Mouse (Mus musculus) liver, adult 2 months (tissue): ENCODE data around the gene Pecam1. TPM values are rescaled to one million over a fixed set of nuclear protein-coding genes. Genes with fewer than 3 reads are reported as not detected.
A peak's percentile ranks its signal among the peaks of the same experiment; 100 is the strongest.
"Not testable (repeated sequence)": the region's sequence is repeated elsewhere in the genome, so short reads cannot be mapped to it uniquely, and the experiment has no call there.

Source experiments
- DNase-seq: peaks from one replicate; pipeline ENCODE4 v3.0.0-alpha.2; 2011; ENCODE audit warnings: low read depth, low spot score; ENCODE audit errors: extremely low read depth
- H3K27ac ChIP-seq: fragments of 200-500 bp; replicated peaks from 2 replicates; pipeline ENCODE4 v1.5.1; 2012; ENCODE audit warnings: low read depth, mild to moderate bottlenecking, control low read depth, inconsistent platforms, low read length; ENCODE audit not compliant: insufficient read depth
- H3K27me3 ChIP-seq: fragments of 200-500 bp; 2 replicates; pipeline ENCODE4 v1.6.1; 2012; ENCODE audit warnings: mild to moderate bottlenecking, moderate library complexity, low read length, inconsistent platforms; ENCODE audit not compliant: control insufficient read depth, insufficient read depth
- H3K36me3 ChIP-seq: fragments of 200-500 bp; 2 replicates; pipeline ENCODE4 v1.6.1; 2012; ENCODE audit warnings: low read length, inconsistent platforms; ENCODE audit not compliant: control insufficient read depth, insufficient read depth
- H3K4me1 ChIP-seq: fragments of 200-500 bp; 2 replicates; pipeline ENCODE4 v1.6.1; 2011; ENCODE audit warnings: low read length; ENCODE audit not compliant: control insufficient read depth, insufficient read depth
- H3K4me3 ChIP-seq: fragments of 200-500 bp; 2 replicates; pipeline ENCODE4 v1.5.1; 2011; ENCODE audit warnings: low read depth, mild to moderate bottlenecking, control low read depth, low read length, moderate library complexity; ENCODE audit not compliant: insufficient read depth
- H3K79me2 ChIP-seq: fragments of 200-500 bp; 2 replicates; pipeline ENCODE4 v1.6.1; 2012; ENCODE audit warnings: inconsistent platforms, mild to moderate bottlenecking, low read length, moderate library complexity; ENCODE audit not compliant: control insufficient read depth, insufficient read depth
- H3K9ac ChIP-seq: fragments of 200-500 bp; 2 replicates; pipeline ENCODE4 v1.6.1; 2012; ENCODE audit warnings: low read depth, mild to moderate bottlenecking, control low read depth, inconsistent platforms, low read length
- CTCF ChIP-seq: fragments of 200-500 bp; IDR thresholded peaks from 2 replicates; pipeline ENCODE4 v1.5.1; 2011; ENCODE audit warnings: low read depth, low read length, control low read depth
- POLR2A ChIP-seq: fragments of 200-500 bp; IDR thresholded peaks from 2 replicates; pipeline ENCODE4 v1.6.1; 2011; ENCODE audit warnings: low read length, control low read depth; ENCODE audit not compliant: insufficient read depth; ENCODE audit errors: extremely low read depth
- WGBS: fragments of 180-500 bp; shearing (Covaris S2); methylation state at CpG from one replicate; pipeline ENCODE4 v1.1.7; 2018; 5-methylcytosine and 5-hydroxymethylcytosine counted together
- polyA plus RNA-seq: library from polyadenylated mRNA; depleted of rRNA; stranded (reverse); fragments of >200 nt; gene quantifications from 2 replicates; pipeline ENCODE4 v1.2.3, GENCODE M21; 2012
- total RNA-seq: library from RNA; depleted of rRNA; stranded (reverse); fragments of >200 nt; gene quantifications from 2 replicates; pipeline ENCODE4 v1.2.3, GENCODE M21; 2014

Gene Pecam1
- total and polyA plus RNA-seq, 2 experiments, result 5.4 to 14.6 TPM

- Histone ChIP-seq H3K79me2 (no peaks in the 10 kb centered on the region), H3K27ac (no peak overlapping the region), H3K9ac (no peak overlapping the region), H3K36me3 (no peaks in the 10 kb centered on the region), H3K4me1 (no peaks in the 10 kb centered on the region), H3K27me3 (no peaks in the 10 kb centered on the region), H3K4me3 (no peak overlapping the region)
- no peak for DNase-seq
- 95% methylated on average over 2 of the region's 2 CpGs for WGBS
- TF ChIP-seq POLR2A (no peak), CTCF (no peak)
Measured at GRCm38 (mm10) chr11:106633456-106633855, 117.0 kb downstream of the Pecam1 start.

DNA sequence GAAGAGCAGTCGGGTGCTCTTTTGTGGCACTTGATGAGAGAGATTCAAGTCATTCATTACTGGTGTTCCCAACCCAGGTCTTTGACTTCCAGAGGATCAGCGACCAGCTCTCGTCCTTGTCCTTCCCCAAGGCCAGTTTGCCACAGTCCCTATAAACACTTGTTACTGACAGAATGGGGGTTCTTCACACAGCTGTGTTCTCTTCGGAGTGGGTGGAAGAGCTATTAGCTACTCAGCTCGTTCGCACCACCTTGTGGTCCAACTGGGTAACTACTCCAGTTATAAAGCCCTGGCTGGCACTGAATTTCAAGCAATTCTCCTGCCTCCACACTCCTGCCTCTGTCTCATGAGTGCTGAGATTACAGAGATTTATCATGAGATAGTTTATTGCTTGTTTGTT, 122.7 kb downstream of the Pecam1 start:
- no peak for TF ChIP-seq POLR2A
- peak; percentile 67; the same call in 1 of the 2 replicates for TF ChIP-seq CTCF
- Histone ChIP-seq H3K27me3 (no peaks in the 10 kb centered on the region), H3K36me3 (no peaks in the 10 kb centered on the region), H3K9ac (no peak overlapping the region), H3K79me2 (no peaks in the 10 kb centered on the region), H3K27ac (no peak overlapping the region), H3K4me1 (peaks cover 5% of the 10 kb centered on the region; the same call in 1 of the 2 replicates), H3K4me3 (no peak overlapping the region)
- DNase-seq, result peak; percentile 58
- 14% methylated on average over 6 of the region's 6 CpGs for WGBS

- WGBS, result 22% methylated on average over 3 of the region's 3 CpGs
- Histone ChIP-seq H3K79me2 (no peaks in the 10 kb centered on the region), H3K27ac (no peak overlapping the region), H3K9ac (no peak overlapping the region), H3K4me3 (no peak overlapping the region), H3K27me3 (no peaks in the 10 kb centered on the region), H3K36me3 (no peaks in the 10 kb centered on the region), H3K4me1 (peaks cover 5% of the 10 kb centered on the region; the same call in 1 of the 2 replicates)
- TF ChIP-seq CTCF (peak; percentile 71), POLR2A (no peak)
- peak; percentile 62 for DNase-seq
Measured at GRCm38 (mm10) chr11:106625577-106625976, 124.9 kb downstream of the Pecam1 start.

DNA sequence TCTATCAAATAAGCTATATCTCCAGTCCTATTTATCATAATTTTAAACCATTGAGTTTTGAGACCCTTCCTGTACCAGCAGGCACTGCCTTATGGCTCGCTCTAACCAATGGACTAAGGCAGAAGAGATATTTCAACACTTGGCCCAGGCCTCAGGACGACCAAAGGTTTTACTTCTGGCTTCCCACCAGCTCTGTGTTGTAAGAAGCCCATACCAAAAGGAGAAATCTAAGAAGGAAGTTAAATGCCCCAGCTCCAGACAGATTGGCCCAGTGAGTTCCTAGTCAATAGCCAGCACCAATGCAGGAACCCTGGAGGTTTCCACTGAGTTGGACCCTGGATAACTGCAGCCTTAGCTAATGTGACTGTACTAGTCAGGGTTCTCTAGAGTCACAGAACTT, 126.8 kb downstream of the Pecam1 start:
- WGBS, result 29% methylated on average over 2 of the region's 2 CpGs
- Histone ChIP-seq H3K4me3 (no peak overlapping the region), H3K79me2 (no peaks in the 10 kb centered on the region), H3K27ac (no peak overlapping the region), H3K4me1 (peaks cover 5% of the 10 kb centered on the region; the same call in 1 of the 2 replicates), H3K9ac (no peak overlapping the region), H3K36me3 (no peaks in the 10 kb centered on the region), H3K27me3 (no peaks in the 10 kb centered on the region)
- no peak for TF ChIP-seq CTCF
- no peak for TF ChIP-seq POLR2A
- DNase-seq, result peak; percentile 77

DNA sequence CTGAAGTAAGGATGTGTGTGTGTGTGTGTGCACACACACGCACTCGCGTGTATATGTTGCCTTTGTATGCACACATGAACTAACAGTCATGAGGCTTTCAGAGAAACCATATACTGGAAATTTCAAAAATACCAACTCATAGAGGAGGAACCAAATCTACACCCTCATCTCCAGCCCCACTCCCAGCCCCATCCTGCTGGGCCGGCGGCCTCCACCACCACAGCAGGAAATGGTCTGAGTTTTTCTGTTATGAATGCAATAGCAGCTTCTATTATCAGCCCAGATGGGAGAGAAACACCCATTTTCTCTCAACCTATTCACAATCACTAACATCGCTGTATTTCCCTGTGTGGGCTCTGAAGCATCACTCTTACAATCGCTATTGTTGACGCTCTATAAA, 128.4 kb downstream of the Pecam1 start:
- peaks cover 4% of the 10 kb centered on the region; the same call in 1 of the 2 replicates for H3K4me1 ChIP-seq
- H3K9ac ChIP-seq, result no peak overlapping the region
- 91% methylated on average over 8 of the region's 8 CpGs for WGBS
- no peaks in the 10 kb centered on the region for H3K36me3 ChIP-seq
- TF ChIP-seq POLR2A, result no peak
- no peak for TF ChIP-seq CTCF
- no peak overlapping the region for H3K27ac ChIP-seq
- no peaks in the 10 kb centered on the region for H3K27me3 ChIP-seq
- no peak overlapping the region for H3K4me3 ChIP-seq
- H3K79me2 ChIP-seq, result no peaks in the 10 kb centered on the region
- no peak for DNase-seq

DNA sequence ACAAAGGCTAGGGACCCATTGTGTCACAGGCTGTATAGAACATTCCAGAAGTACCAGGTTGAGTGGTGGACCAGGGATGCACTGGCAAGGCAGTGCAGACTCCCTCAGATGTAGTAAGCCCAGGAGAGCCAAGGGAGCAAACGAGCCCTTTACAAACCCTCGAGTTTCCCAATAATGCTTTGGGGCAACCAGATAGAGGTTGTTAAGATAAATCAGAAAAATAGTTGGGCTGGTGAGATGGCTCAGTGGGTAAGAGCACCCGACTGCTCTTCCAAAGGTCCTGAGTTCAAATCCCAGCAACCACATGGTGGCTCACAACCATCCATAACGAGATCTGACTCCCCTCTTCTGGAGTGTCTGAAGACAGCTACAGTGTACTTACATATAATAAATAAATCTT, 131.7 kb downstream of the Pecam1 start:
- not testable (repeated sequence) for H3K27me3 ChIP-seq, DNase-seq, H3K79me2 ChIP-seq, H3K4me1 ChIP-seq, H3K27ac ChIP-seq, H3K9ac ChIP-seq, H3K36me3 ChIP-seq, H3K4me3 ChIP-seq
- 91% methylated on average over 4 of the region's 4 CpGs for WGBS
